Mouse (Mus musculus): Measurements from ENCODE around the gene Tnk1.
"Not testable (repeated sequence)": the region's sequence is repeated elsewhere in the genome, so short reads cannot be mapped to it uniquely, and the experiment has no call there.

The Tnk1 gene

GRCm38 (mm10) chr11:69878952-69879351 is 20.4 kb upstream of the Tnk1 start:
- no peak for DNase-seq (ENCODE audit: low spot score)

GRCm38 (mm10) chr11:69878399-69878798 is 19.9 kb upstream of the Tnk1 start:
- no peak for DNase-seq (ENCODE audit: low spot score)

- DNase-seq (ENCODE audit: low spot score): no peak
Observed at GRCm38 (mm10) chr11:69877878-69878277, 19.3 kb upstream of the Tnk1 start, which contains the start of gene Tmem95. Gene Tmem95 (minus strand): TSS chr11:69878018.

GRCm38 (mm10) chr11:69876867-69877266 is 18.3 kb upstream of the Tnk1 start:
- peak; percentile 88 for DNase-seq (ENCODE audit: low spot score)

- DNase-seq (ENCODE audit: low spot score): no peak
Observed at GRCm38 (mm10) chr11:69876186-69876585, 17.7 kb upstream of the Tnk1 start.

GRCm38 (mm10) chr11:69872451-69872850 is 13.9 kb upstream of the Tnk1 start:
- no peak for DNase-seq (ENCODE audit: low spot score)

GRCm38 (mm10) chr11:69871822-69872221 is 13.3 kb upstream of the Tnk1 start:
- no peak for DNase-seq (ENCODE audit: low spot score)

GRCm38 (mm10) chr11:69870289-69871069 is 11.9 kb upstream of the Tnk1 start:
- DNase-seq (ENCODE audit: low spot score): no peak

- DNase-seq (ENCODE audit: low spot score): no peak
Observed at GRCm38 (mm10) chr11:69867335-69867734, 8.8 kb upstream of the Tnk1 start.

GRCm38 (mm10) chr11:69865561-69865960 is 7.0 kb upstream of the Tnk1 start:
- no peak for DNase-seq (ENCODE audit: low spot score)

GRCm38 (mm10) chr11:69864138-69864860 is 5.8 kb upstream of the Tnk1 start:
- no peak for DNase-seq (ENCODE audit: low spot score)

- DNase-seq (ENCODE audit: low spot score): not testable (repeated sequence)
Observed at GRCm38 (mm10) chr11:69863729-69864128, 5.2 kb upstream of the Tnk1 start.

- DNase-seq (ENCODE audit: low spot score): peak; percentile 74
Observed at GRCm38 (mm10) chr11:69855347-69855746, 3.2 kb downstream of the Tnk1 start.

- DNase-seq (ENCODE audit: low spot score): no peak
Observed at GRCm38 (mm10) chr11:69854680-69855079, 3.9 kb downstream of the Tnk1 start.

GRCm38 (mm10) chr11:69853994-69854393 is 4.5 kb downstream of the Tnk1 start:
- DNase-seq (ENCODE audit: low spot score): no peak

- no peak for DNase-seq (ENCODE audit: low spot score)
Observed at GRCm38 (mm10) chr11:69850754-69851153, 7.8 kb downstream of the Tnk1 start.

GRCm38 (mm10) chr11:69849884-69850283 is 8.6 kb downstream of the Tnk1 start:
- DNase-seq (ENCODE audit: low spot score): no peak

GRCm38 (mm10) chr11:69849128-69849527 is 9.4 kb downstream of the Tnk1 start:
- DNase-seq (ENCODE audit: low spot score): no peak

GRCm38 (mm10) chr11:69848021-69848420 is 10.5 kb downstream of the Tnk1 start:
- DNase-seq (ENCODE audit: low spot score): no peak

- DNase-seq (ENCODE audit: low spot score): no peak
Observed at GRCm38 (mm10) chr11:69846738-69847688, 11.5 kb downstream of the Tnk1 start.

GRCm38 (mm10) chr11:69846198-69846680 is 12.3 kb downstream of the Tnk1 start, which contains the start of gene Plscr3:
Gene Plscr3 (plus strand): TSS chr11:69846376.
- peak; percentile 95 for DNase-seq (ENCODE audit: low spot score)

- no peak for DNase-seq (ENCODE audit: low spot score)
Observed at GRCm38 (mm10) chr11:69838714-69839104, 19.8 kb downstream of the Tnk1 start.

Data from retina, embryonic 14.5 days (tissue).